Mouse (Mus musculus): ENCODE measurements at regions not wholly inside any gene's neighbourhood (a gene's known extent, or its start where the extent isn't known, plus 50 kb on each side); places are given as distances from the start of the nearest gene placed in this dataset.

DNA sequence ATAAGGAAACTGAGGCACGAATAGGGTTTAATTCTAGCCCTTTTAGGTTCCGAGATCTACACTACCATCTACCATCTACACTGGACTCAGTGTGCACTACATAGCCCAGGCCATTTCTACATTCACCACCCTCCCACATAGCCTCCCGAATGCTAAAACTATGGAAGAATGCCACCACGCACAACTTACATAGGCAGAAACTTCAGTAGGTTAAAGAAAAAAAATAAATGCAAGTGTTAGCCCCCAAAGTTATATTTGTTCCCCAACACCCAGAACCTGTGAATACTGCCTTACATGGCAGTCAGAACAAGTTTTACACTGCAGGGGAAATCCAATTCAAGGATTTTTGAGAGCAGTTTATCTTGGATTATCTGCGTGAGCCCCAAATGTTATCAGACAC, 165.8 kb downstream of the Tshz3 start:
- TF ChIP-seq ZC3H11A (IDR thresholded peaks at IDR 0.05; ENCODE audit: borderline replicate concordance, low read depth, low read length): no peak
- no peak for TF ChIP-seq MAFK (IDR thresholded peaks at IDR 0.05; ENCODE audit: insufficient read depth, low read depth, low read length)
- TF ChIP-seq CHD2 (IDR thresholded peaks at IDR 0.05; ENCODE audit: low read depth, low read length): no peak
- TF ChIP-seq ZNF384 (IDR thresholded peaks at IDR 0.05; ENCODE audit: low read depth, low read length): no peak
